Mouse (Mus musculus) gastrocnemius, adult 2 months (tissue): ENCODE measurements around the gene Smco3. TPM values are rescaled to one million over a fixed set of nuclear protein-coding genes. Genes with fewer than 3 reads are reported as not detected.

Experiments used
- DNase-seq: peaks from one replicate; pipeline ENCODE4 v3.0.0; 2022
- H3K27ac ChIP-seq: fragments of 200-600 bp; 2 replicates; pipeline ENCODE4 v1.8.1; 2022; ENCODE audit warnings: mild to moderate bottlenecking
- H3K4me3 ChIP-seq: fragments of 200-600 bp; 2 replicates; pipeline ENCODE4 v1.8.1; 2022; ENCODE audit warnings: mild to moderate bottlenecking, moderate library complexity
- CTCF ChIP-seq: fragments of 200-600 bp; IDR thresholded peaks from 2 replicates; pipeline ENCODE4 v1.8.1; 2022; ENCODE audit warnings: antibody characterized with exemption, mild to moderate bottlenecking, moderate library complexity
- intact Hi-C: fragments of 180-260 bp; cut with DNase I; formaldehyde crosslinking; loops from one replicate; pipeline ENCODE4 v1.15.1; 2025
- total RNA-seq, 2 experiments: library from RNA; stranded (reverse); gene quantifications; 2 replicates each; pipeline ENCODE4 v1.2.3; 2021

Gene Smco3
- total RNA-seq, 2 experiments from 2014 or later = not detected

- intact Hi-C loops = no loop called here
- no peak overlapping the region for H3K4me3 ChIP-seq
- DNase-seq = no peak
Measured at GRCm38 (mm10) chr6:136856071-136856636, 20.9 kb upstream of the Smco3 start.

GRCm38 (mm10) chr6:136855183-136855582 is 19.9 kb upstream of the Smco3 start:
- no peak for TF ChIP-seq CTCF
- DNase-seq = no peak
- Histone ChIP-seq H3K27ac (no peak overlapping the region), H3K4me3 (no peak overlapping the region)
- intact Hi-C loops = no loop called here

More at GRCm38 (mm10) chr6:136856071-136856636, 20.9 kb upstream of the Smco3 start:
- TF ChIP-seq CTCF = no peak
- no peak overlapping the region for H3K27ac ChIP-seq

- no peak for TF ChIP-seq CTCF
- Histone ChIP-seq H3K4me3 (no peak overlapping the region), H3K27ac (no peak overlapping the region)
- DNase-seq = no peak
- intact Hi-C loops = no loop called here
Measured at GRCm38 (mm10) chr6:136854361-136854781, 19.1 kb upstream of the Smco3 start.

GRCm38 (mm10) chr6:136852762-136853161 is 17.5 kb upstream of the Smco3 start:
- TF ChIP-seq CTCF = no peak
- intact Hi-C loops = no loop called here
- Histone ChIP-seq H3K4me3 (no peak overlapping the region), H3K27ac (peak overlapping the region; percentile 43; the same call in 1 of the 2 replicates)
- DNase-seq = no peak

- TF ChIP-seq CTCF = no peak
- intact Hi-C loops = no loop called here
- no peak for DNase-seq
- Histone ChIP-seq H3K4me3 (no peak overlapping the region), H3K27ac (0 out of 2 replicates have a peak overlapping the region, but pooled peaks have one; percentile 43)
Measured at GRCm38 (mm10) chr6:136852348-136852747, 17.1 kb upstream of the Smco3 start.

- TF ChIP-seq CTCF = no peak
- intact Hi-C loops = no loop called here
- no peak for DNase-seq
- Histone ChIP-seq H3K4me3 (no peak overlapping the region), H3K27ac (no peak overlapping the region)
Measured at GRCm38 (mm10) chr6:136850267-136850666, 15.0 kb upstream of the Smco3 start.

GRCm38 (mm10) chr6:136848971-136849370 is 13.7 kb upstream of the Smco3 start:
- Histone ChIP-seq H3K4me3 (no peak overlapping the region), H3K27ac (no peak overlapping the region)
- intact Hi-C loops = no loop called here
- DNase-seq = no peak
- TF ChIP-seq CTCF = no peak

GRCm38 (mm10) chr6:136848399-136848798 is 13.1 kb upstream of the Smco3 start:
- intact Hi-C loops = no loop called here
- no peak overlapping the region for H3K4me3 ChIP-seq
- no peak overlapping the region for H3K27ac ChIP-seq
- no peak for DNase-seq
- TF ChIP-seq CTCF = no peak

- peak; percentile 67 for TF ChIP-seq CTCF
- intact Hi-C loops = no loop called here
- no peak overlapping the region for H3K27ac ChIP-seq
- peak; percentile 67 for DNase-seq
- H3K4me3 ChIP-seq = no peak overlapping the region
Measured at GRCm38 (mm10) chr6:136847790-136848189, 12.5 kb upstream of the Smco3 start.

GRCm38 (mm10) chr6:136847267-136847666 is 12.0 kb upstream of the Smco3 start:
- no peak overlapping the region for H3K27ac ChIP-seq
- intact Hi-C loops = no loop called here
- TF ChIP-seq CTCF = no peak
- DNase-seq = no peak
- no peak overlapping the region for H3K4me3 ChIP-seq

GRCm38 (mm10) chr6:136845706-136846480 is 10.6 kb upstream of the Smco3 start:
- DNase-seq = no peak
- Histone ChIP-seq H3K27ac (no peak overlapping the region), H3K4me3 (no peak overlapping the region)
- TF ChIP-seq CTCF = no peak
- intact Hi-C loops = no loop called here

- H3K27ac ChIP-seq = no peak overlapping the region
- intact Hi-C loops = no loop called here
- DNase-seq = no peak
- TF ChIP-seq CTCF = no peak
- H3K4me3 ChIP-seq = no peak overlapping the region
Measured at GRCm38 (mm10) chr6:136844903-136845302, 9.7 kb upstream of the Smco3 start.

- no peak for TF ChIP-seq CTCF
- no peak overlapping the region for H3K4me3 ChIP-seq
- DNase-seq = no peak
- intact Hi-C loops = no loop called here
- no peak overlapping the region for H3K27ac ChIP-seq
Measured at GRCm38 (mm10) chr6:136837323-136837722, 2.1 kb upstream of the Smco3 start.

GRCm38 (mm10) chr6:136831712-136832111 is 3.5 kb downstream of the Smco3 start:
- Histone ChIP-seq H3K27ac (no peak overlapping the region), H3K4me3 (no peak overlapping the region)
- TF ChIP-seq CTCF = no peak
- intact Hi-C loops = no loop called here
- DNase-seq = no peak
